Mouse (Mus musculus) heart, embryonic 16.5 days (tissue): Measurements from ENCODE around the gene Gng12. TPM values are rescaled to one million over a fixed set of nuclear protein-coding genes. Genes with fewer than 3 reads are reported as not detected.

Source experiments
- ATAC-seq: fragments of 200-750 bp; cut with Nextera tagmentation; replicated peaks from 2 replicates; pipeline ENCODE4 v1.8.0; 2017; ENCODE audit warnings: moderate number of reproducible peaks; ENCODE audit not compliant: insufficient read depth, low FRiP score; ENCODE audit errors: extremely low read depth
- H3K27ac ChIP-seq: fragments of 300-500 bp; sonication (generic); 2 replicates; pipeline ENCODE4 v1.5.1; 2014; ENCODE audit warnings: mild to moderate bottlenecking, low read length, control low read depth, moderate library complexity
- H3K27me3 ChIP-seq: fragments of 300-500 bp; sonication (generic); 2 replicates; pipeline ENCODE4 v1.6.1; 2014; ENCODE audit warnings: low read length, mixed read lengths; ENCODE audit not compliant: control insufficient read depth, insufficient read depth
- H3K36me3 ChIP-seq: fragments of 300-500 bp; sonication (generic); 2 replicates; pipeline ENCODE4 v1.6.1; 2014; ENCODE audit not compliant: control insufficient read depth, insufficient read depth
- H3K4me1 ChIP-seq: fragments of 300-500 bp; sonication (generic); 2 replicates; pipeline ENCODE4 v1.6.1; 2014; ENCODE audit warnings: low read length, mixed read lengths; ENCODE audit not compliant: control insufficient read depth, insufficient read depth
- H3K4me2 ChIP-seq: fragments of 300-500 bp; sonication (generic); 2 replicates; pipeline ENCODE4 v1.6.1; 2014; ENCODE audit warnings: low read depth, mild to moderate bottlenecking, control low read depth, low read length
- H3K4me3 ChIP-seq: fragments of 300-500 bp; sonication (generic); 2 replicates; pipeline ENCODE4 v1.5.1; 2014; ENCODE audit warnings: mild to moderate bottlenecking, control low read depth, low read length
- H3K9ac ChIP-seq: fragments of 300-500 bp; sonication (generic); 2 replicates; pipeline ENCODE4 v1.6.1; 2014; ENCODE audit warnings: low read length, control low read depth
- H3K9me3 ChIP-seq: fragments of 300-500 bp; sonication (generic); replicated peaks from 2 replicates; pipeline ENCODE4 v1.6.1; 2016; ENCODE audit warnings: low read length; ENCODE audit not compliant: control insufficient read depth
- WGBS: fragments of 180-500 bp; shearing (Covaris S2); extraction: QIAGEN DNeasy Blood & Tissue Kit; methylation state at CpG from one replicate; pipeline ENCODE4 v1.1.7; 2014; 5-methylcytosine and 5-hydroxymethylcytosine counted together
- polyA plus RNA-seq: library from polyadenylated mRNA; unstranded; fragments of >200 nt; fragmentation: Nextera tagmentation; extraction: Ambion mirVana; gene quantifications from 2 replicates; pipeline ENCODE4 v1.2.1, GENCODE M21; 2015

Gene Gng12
- polyA plus RNA-seq, 1 experiment from 2014 or later, result 54.5 TPM

- no peak overlapping the region for H3K4me3 ChIP-seq
- no peak overlapping the region for H3K4me2 ChIP-seq
- no peak overlapping the region for H3K27ac ChIP-seq
- peaks cover 8% of the 10 kb centered on the region for H3K4me1 ChIP-seq
- no peaks in the 10 kb centered on the region for H3K36me3 ChIP-seq
- no peaks in the 10 kb centered on the region for H3K27me3 ChIP-seq
- ATAC-seq, result no peak
- no peaks in the 10 kb centered on the region for H3K9me3 ChIP-seq
- 39% methylated on average over 1 of the region's 1 CpGs for WGBS
- no peak overlapping the region for H3K9ac ChIP-seq
Observed at GRCm38 (mm10) chr6:66979197-66979596, 83.0 kb downstream of the Gng12 start.

- ATAC-seq, result no peak
- Histone ChIP-seq H3K36me3 (no peaks in the 10 kb centered on the region), H3K4me2 (no peak overlapping the region), H3K9ac (no peak overlapping the region), H3K27ac (no peak overlapping the region), H3K9me3 (no peaks in the 10 kb centered on the region), H3K27me3 (no peaks in the 10 kb centered on the region), H3K4me1 (peaks cover 8% of the 10 kb centered on the region), H3K4me3 (no peak overlapping the region)
- 75% methylated on average over 4 of the region's 4 CpGs for WGBS
Observed at GRCm38 (mm10) chr6:66980040-66980439, 83.8 kb downstream of the Gng12 start.

GRCm38 (mm10) chr6:66981366-66981765, 85.2 kb downstream of the Gng12 start:
- no peak for ATAC-seq
- Histone ChIP-seq H3K4me3 (no peak overlapping the region), H3K27ac (no peak overlapping the region), H3K36me3 (no peaks in the 10 kb centered on the region), H3K9me3 (no peaks in the 10 kb centered on the region), H3K4me2 (no peak overlapping the region), H3K27me3 (no peaks in the 10 kb centered on the region), H3K4me1 (peaks cover 6% of the 10 kb centered on the region), H3K9ac (no peak overlapping the region)
- 90% methylated on average over 3 of the region's 3 CpGs for WGBS

GRCm38 (mm10) chr6:66981864-66982263, 85.7 kb downstream of the Gng12 start:
- no peak overlapping the region for H3K27ac ChIP-seq
- H3K4me3 ChIP-seq, result no peak overlapping the region
- no peak for ATAC-seq
- H3K9ac ChIP-seq, result no peak overlapping the region
- H3K4me1 ChIP-seq, result peaks cover 6% of the 10 kb centered on the region
- WGBS, result 85% methylated on average over 1 of the region's 1 CpGs
- no peaks in the 10 kb centered on the region for H3K9me3 ChIP-seq
- H3K36me3 ChIP-seq, result no peaks in the 10 kb centered on the region
- H3K27me3 ChIP-seq, result no peaks in the 10 kb centered on the region
- no peak overlapping the region for H3K4me2 ChIP-seq

DNA sequence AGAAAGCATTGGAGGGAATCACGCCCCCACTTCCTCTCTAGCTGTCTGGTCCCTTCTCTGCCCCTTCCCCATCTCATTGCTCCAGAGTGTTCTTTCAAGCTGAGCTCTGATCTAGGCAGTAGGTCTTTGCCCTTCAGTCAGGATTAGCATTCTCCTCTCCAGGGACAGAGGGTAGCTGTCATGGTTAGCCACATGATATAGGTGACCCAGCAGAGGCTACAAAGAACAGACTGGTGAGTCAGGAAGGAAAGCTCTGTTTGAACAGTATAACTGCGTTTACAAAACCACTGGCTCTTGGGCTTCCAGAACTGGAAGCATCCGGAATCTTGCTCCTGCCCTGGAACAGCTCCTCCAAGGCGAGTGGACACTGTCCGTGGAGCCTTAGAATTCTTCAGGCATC, 87.9 kb downstream of the Gng12 start:
- Histone ChIP-seq H3K27me3 (no peaks in the 10 kb centered on the region), H3K9ac (no peak overlapping the region)
- ATAC-seq, result no peak

GRCm38 (mm10) chr6:66984672-66985071, 88.5 kb downstream of the Gng12 start:
- no peaks in the 10 kb centered on the region for H3K36me3 ChIP-seq
- no peaks in the 10 kb centered on the region for H3K27me3 ChIP-seq
- H3K4me1 ChIP-seq, result no peaks in the 10 kb centered on the region; the same call in 1 of the 2 replicates
- no peaks in the 10 kb centered on the region for H3K9me3 ChIP-seq
- no peak overlapping the region for H3K9ac ChIP-seq
- no peak overlapping the region for H3K4me2 ChIP-seq
- no peak overlapping the region for H3K4me3 ChIP-seq
- no peak for ATAC-seq
- 88% methylated on average over 3 of the region's 3 CpGs for WGBS
- no peak overlapping the region for H3K27ac ChIP-seq

More for the DNA sequence above, 87.9 kb downstream of the Gng12 start:
- peaks cover 2% of the 10 kb centered on the region for H3K4me1 ChIP-seq
- 78% methylated on average over 5 of the region's 5 CpGs for WGBS
- H3K9me3 ChIP-seq, result no peaks in the 10 kb centered on the region
- no peak overlapping the region for H3K27ac ChIP-seq
- H3K4me3 ChIP-seq, result no peak overlapping the region
- no peaks in the 10 kb centered on the region for H3K36me3 ChIP-seq
- no peak overlapping the region for H3K4me2 ChIP-seq

- Histone ChIP-seq H3K27me3 (no peaks in the 10 kb centered on the region), H3K4me1 (no peaks in the 10 kb centered on the region; the same call in 1 of the 2 replicates), H3K9ac (no peak overlapping the region), H3K9me3 (no peaks in the 10 kb centered on the region), H3K4me2 (no peak overlapping the region), H3K36me3 (no peaks in the 10 kb centered on the region), H3K27ac (no peak overlapping the region), H3K4me3 (no peak overlapping the region)
- ATAC-seq, result no peak
- 60% methylated on average over 7 of the region's 7 CpGs for WGBS
Observed at GRCm38 (mm10) chr6:66985500-66985899, 89.3 kb downstream of the Gng12 start.

GRCm38 (mm10) chr6:66986063-66986462, 89.9 kb downstream of the Gng12 start:
- H3K27ac ChIP-seq, result no peak overlapping the region
- H3K9ac ChIP-seq, result no peak overlapping the region
- WGBS, result 85% methylated on average over 12 of the region's 12 CpGs
- H3K36me3 ChIP-seq, result no peaks in the 10 kb centered on the region
- H3K9me3 ChIP-seq, result no peaks in the 10 kb centered on the region
- H3K4me3 ChIP-seq, result no peak overlapping the region
- no peaks in the 10 kb centered on the region for H3K27me3 ChIP-seq
- H3K4me1 ChIP-seq, result no peaks in the 10 kb centered on the region; the same call in 1 of the 2 replicates
- no peak for ATAC-seq
- H3K4me2 ChIP-seq, result no peak overlapping the region

DNA sequence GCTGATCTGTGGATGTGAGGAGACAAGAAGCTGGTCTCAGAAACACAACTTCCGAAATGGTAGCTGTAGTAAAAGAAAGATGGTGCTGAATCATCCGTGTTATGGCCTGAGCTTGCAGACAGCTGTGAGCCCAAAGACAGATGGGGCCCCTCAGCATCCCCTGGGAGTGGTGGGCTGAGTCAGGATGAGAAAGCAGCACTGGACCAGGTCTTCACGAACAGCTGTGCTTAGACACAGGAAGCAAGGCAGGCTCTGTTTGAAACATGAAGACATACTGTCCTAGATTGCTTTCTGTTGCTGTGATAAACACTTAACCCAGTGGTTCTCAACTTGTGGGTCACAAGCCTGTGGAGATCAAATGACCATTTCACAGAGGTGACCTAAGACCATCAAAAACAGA, 91.4 kb downstream of the Gng12 start:
- no peaks in the 10 kb centered on the region for H3K27me3 ChIP-seq
- H3K4me1 ChIP-seq, result peaks cover 8% of the 10 kb centered on the region
- H3K27ac ChIP-seq, result no peak overlapping the region
- no peaks in the 10 kb centered on the region for H3K36me3 ChIP-seq
- ATAC-seq, result no peak; the same call in 1 of the 2 replicates
- no peak overlapping the region for H3K9ac ChIP-seq
- H3K9me3 ChIP-seq, result no peaks in the 10 kb centered on the region
- H3K4me3 ChIP-seq, result no peak overlapping the region
- WGBS, result 61% methylated on average over 3 of the region's 3 CpGs
- no peak overlapping the region for H3K4me2 ChIP-seq

GRCm38 (mm10) chr6:66988363-66988762, 92.2 kb downstream of the Gng12 start:
- WGBS, result 89% methylated on average over 9 of the region's 9 CpGs
- no peaks in the 10 kb centered on the region for H3K27me3 ChIP-seq
- H3K36me3 ChIP-seq, result no peaks in the 10 kb centered on the region
- H3K4me3 ChIP-seq, result no peak overlapping the region
- peaks cover 12% of the 10 kb centered on the region for H3K4me1 ChIP-seq
- H3K4me2 ChIP-seq, result no peak overlapping the region
- ATAC-seq, result no peak
- no peaks in the 10 kb centered on the region for H3K9me3 ChIP-seq
- H3K27ac ChIP-seq, result no peak overlapping the region
- H3K9ac ChIP-seq, result no peak overlapping the region
